Mouse (Mus musculus) testis, adult 2 months (tissue): ENCODE measurements around the gene Msmb.

Experiments used
- CTCF ChIP-seq: fragments of 200-500 bp; IDR thresholded peaks from 2 replicates; pipeline ENCODE4 v1.5.1; 2012; ENCODE audit warnings: low read depth, mild to moderate bottlenecking, inconsistent platforms, low read length, moderate library complexity; ENCODE audit not compliant: control insufficient read depth, insufficient read depth, insufficient replicate concordance
- POLR2A ChIP-seq: fragments of 200-500 bp; IDR thresholded peaks from 2 replicates; pipeline ENCODE4 v1.6.1; 2012; ENCODE audit warnings: low read depth, mild to moderate bottlenecking, inconsistent platforms, low read length, moderate library complexity; ENCODE audit not compliant: control insufficient read depth

- no peak for TF ChIP-seq POLR2A
- no peak for TF ChIP-seq CTCF
Observed at GRCm38 (mm10) chr14:32162231-32162630, 20.4 kb downstream of the Msmb start.
